Mouse (Mus musculus) CD4-positive, CD25-positive, alpha-beta regulatory T cell, adult 2 months (primary cell): ENCODE data around the gene Ccdc194.

Experiments used
- DNase-seq: peaks from one replicate; pipeline ENCODE4 v3.0.0-alpha.2; 2012; ENCODE audit warnings: low read depth, low spot score

Gene Ccdc194

DNA sequence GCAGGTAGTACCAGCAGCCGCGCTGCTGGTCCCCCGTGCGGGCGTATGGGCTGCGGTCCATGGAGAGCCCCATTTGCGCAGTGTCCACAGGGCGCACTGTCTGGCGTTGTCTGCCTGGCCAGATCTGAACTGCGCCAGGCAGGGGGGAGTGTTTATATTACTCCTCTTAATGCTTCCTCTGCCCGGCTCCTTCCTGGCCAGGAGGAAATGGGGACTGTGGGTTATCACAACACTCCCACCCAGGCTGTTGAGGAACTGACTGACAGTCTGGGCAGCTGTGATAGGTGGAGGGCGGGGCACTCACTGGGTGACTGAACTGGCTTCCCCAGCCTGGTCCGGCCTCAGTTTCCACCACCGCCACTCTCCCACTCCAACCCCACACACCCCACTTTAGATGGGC is 13.9 kb downstream of the Ccdc194 start, which contains the start of gene Plvap:
Plvap (minus strand) TSS at position 109 of the 400 bp plus-strand sequence.
- DNase-seq: no peak

DNA sequence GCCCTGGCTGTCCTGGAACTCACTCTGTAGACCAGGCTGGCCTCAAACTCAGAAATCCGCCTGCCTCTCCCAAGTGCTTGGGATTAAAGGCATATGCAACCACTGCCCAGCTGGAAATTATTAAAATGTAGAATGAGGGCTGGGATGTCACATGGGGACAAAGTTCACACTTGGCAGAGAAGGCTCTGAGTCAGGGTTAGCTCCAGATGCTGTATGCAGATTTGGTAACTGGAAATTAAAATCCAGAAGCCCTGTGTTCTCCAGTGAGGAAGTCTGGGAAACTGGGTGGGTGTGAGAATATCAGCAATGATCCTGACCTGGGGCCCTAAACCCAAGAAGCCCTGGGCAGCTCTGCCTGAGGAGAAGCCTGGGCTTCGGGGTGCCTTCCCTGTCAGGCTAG is 16.2 kb downstream of the Ccdc194 start:
- DNase-seq: no peak

DNA sequence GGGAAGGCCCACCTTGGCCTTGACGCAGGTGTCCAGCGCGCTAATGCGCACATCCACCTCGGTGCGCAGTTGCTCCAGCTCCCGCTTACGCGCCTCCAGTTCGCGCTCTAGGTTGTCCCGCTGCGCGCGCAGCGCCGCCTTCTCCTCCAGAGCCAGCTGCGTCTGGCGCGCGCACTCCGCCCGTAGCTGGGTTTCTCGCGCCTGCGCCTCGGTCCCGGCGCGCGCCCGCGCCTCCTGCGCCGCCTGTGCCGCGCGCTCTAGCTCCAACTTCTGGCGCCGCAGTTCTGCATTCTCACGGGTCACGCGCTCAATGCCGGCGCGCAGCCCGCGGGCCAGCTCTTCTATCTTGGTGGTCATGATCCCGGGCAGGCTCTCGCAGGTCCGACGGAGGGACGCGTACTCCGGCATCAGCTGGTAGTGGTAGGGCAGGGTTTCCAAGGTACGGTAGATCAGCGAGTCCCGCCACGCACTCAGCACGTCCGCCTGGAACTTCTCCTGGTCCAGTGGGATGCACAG is 17.9 kb downstream of the Ccdc194 start:
- DNase-seq: no peak

DNA sequence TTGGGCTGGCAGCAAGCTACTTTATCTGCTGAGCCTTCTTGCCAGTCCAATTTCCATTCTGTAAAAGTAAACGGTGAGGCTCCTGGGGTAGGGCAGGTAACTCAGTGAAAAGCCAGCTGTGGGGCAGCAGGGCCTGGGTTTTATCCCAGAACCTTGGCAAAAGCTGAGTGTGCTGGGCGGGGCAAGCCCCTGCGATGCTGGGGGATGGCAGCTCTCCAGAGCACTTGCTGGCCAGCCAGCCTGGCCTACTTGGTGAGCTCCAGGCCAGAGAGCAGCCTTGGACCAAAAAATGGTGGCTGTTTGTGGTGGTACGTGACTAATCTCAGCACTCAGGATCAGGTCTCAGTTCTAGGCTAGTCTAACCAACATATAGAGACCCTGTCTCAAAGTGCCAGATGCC is 19.5 kb downstream of the Ccdc194 start:
- no peak for DNase-seq

DNA sequence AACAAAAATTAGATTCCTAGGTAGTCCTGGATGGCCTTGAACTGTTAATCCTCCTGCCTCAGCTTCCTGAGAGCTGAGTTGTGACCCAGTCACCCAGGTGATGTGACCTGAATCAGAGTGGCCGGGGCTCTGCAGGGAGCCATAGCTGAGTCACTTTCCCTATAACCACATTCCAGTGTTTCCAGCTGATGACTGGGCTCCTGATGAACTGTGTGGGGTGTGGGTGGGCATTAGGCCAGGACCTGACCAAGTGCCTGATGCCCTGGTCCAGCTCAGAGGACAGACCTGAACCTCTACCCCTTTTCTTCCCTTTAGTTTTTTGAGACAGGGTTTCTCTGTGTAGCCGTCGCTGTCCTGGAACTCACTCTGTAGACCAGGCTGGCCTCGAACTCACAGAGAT is 20.2 kb downstream of the Ccdc194 start:
- DNase-seq: no peak

DNA sequence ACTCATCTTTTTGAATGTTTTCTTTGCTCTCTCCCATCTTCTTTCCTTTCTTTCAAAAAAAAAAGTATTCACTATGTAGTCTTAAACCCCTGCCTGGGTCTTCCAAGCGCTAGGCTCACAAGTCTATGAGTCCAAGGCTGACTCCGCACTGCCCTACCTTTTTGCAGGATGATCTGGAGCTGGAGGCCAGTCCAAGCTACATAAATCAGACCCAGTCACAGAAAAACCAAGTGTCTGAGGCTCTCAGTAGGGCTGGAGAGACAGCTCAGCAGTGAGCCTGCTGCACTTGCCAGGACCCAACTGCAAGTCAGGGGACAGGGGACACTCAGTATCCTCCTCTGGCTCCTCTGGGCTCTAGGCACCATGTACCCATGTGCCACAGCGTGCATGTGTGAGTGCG is 21.2 kb downstream of the Ccdc194 start:
- DNase-seq: no peak

DNA sequence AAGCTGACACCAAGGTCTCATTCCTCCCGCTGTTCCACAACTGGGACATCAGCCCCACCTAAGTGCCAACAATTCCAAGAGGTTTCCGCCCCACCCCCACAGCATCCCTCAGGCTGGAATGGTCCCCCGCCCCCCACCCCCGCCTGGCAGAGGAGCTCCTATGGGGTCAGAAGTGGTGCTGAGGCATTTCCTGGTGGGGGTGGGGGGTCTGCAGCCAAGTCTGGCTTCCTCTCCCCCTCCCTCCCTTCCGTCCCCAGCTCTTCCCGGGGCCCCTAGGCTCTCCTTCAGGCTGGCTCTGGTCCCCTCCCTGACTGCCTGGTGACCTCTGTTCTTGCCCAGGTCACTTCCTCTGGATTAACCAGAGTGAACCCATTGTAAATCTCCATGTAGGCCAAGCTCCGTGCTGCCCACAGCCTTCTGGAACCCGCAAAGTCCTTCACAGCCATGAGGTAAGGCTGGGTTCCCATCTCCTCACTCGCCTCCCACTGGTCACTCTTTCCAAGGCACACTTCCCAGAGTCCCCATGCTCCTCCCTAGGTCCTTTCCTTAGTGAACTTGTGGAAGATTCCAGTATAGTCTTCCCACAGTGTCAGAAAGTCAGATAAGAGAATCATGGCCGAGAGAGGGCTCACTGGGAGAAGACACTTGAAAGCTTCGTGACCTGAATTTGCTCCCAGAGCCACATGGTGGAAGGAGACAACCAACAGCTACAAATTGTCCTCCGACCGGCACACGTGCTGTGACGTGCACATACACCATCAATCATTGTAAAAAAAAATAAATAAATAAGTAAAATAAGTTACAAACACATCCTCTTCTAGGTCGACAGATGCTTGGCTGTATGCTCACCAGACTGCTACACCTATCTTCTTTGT is 26.5 kb downstream of the Ccdc194 start:
- no peak for DNase-seq

DNA sequence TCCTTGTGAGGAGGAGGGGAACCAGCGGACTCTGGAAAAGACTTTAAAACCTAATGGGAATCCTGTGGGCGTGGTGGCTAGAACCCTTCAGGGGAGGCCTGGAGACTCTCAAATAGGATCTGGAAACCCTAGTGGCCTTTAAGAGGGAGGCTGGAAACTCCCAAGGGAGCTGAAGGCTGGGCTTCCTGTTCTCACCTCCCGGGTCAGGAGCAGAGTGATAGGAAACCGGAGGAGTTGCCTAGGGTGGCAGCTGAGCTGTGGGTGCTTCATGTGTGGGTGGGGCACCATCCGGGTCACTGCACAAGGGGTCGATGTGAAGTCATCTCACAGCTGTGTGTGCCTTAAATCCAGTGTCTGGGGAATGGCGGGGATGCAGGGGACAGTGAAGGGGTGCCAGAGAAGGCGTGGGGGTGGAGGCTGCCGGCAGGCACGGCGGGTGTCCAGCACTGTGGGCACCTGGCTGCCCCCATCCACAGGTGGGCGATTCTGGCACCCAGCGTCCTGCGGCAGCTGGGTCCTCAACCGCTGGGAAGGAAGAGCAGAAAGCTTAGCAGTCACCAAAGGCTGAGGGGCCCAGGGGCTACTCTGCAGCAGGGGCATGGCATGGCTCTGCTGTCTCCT is 27.5 kb downstream of the Ccdc194 start:
- DNase-seq: no peak

DNA sequence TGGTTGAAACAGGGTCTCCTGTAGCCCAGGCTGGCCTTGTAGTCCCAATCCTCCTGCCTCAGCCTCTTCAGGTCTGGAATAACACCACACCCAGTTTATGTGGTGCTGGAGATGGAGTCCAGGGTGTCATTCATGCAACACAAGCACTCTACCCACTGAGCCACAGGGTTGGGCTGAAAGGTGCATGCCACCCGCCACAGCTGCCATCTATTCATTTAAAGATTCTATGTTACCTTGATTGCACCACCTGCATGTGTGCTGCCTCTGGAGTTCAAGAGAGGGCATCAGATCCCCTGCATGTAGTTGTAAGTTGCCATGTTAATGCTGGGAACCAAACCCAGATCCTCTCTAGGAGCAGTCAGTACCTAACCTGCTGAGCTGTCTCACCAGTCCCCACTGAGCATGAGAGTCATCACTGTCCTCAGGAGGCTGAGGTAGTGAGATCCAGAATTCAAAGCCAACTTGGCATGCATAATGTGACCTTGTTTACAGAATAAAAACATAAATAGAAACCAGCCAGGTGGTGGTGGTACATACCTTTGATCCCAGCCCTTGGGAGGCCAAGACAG is 28.4 kb downstream of the Ccdc194 start:
- no peak for DNase-seq

DNA sequence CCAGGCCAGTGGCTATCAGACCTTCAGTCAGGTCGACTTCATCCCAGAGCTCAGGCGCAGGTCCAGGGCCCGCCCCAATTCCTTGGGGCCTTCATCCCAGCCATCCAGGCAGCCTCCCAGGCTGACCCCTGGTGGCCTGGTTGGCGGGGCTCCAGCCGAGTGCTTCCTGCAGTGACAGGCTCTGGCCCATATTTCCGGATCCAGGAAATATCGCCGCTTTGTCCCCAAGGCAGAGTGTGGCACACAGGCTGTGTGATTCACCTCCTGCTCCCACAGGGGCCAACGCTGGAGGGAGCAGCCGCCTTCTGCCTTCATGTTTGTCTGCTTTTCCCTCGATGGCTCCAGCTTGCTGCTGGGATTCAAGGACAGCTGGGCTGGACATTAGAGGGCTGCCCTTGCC is 29.0 kb downstream of the Ccdc194 start:
- no peak for DNase-seq

DNA sequence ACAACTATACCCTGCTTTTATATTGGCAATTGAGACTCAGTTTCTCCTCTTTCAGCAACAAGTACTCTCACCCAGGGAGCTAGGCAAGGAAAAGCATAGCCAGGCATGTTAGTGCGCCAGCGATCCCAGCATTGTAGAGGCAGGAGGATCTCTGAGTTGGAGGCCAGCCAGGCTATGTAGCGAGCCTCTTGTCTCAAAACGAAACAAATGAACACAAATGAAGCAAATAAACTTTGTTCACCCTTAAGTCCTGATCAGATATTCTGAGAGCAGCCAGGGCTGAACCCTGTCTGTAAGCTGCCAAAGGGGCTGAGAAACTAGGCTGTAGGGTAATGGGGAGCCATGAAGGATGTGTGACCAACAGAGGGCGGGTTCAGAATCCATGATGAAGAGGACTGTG is 29.7 kb downstream of the Ccdc194 start:
- no peak for DNase-seq

DNA sequence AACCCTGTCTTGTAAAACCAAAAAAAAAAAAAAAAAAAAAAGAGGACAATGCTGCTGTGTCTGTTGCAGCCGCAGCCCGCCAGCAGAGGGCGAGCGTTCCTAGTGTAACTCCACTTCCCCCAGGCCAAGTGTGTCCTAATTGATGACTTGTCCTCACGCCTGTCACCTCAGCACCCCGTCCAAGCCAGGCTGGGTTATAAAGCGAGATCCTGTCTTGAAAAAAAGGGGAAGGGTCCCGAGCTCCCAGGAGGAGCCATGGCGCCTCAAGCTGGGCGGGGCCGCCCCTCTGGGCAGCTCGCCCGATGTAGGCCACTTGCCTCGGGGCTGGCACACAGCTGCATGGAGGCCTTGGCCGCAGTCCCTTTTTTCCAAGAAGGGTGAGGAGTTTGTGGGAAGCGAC is 30.5 kb downstream of the Ccdc194 start:
- DNase-seq: peak; percentile 91

DNA sequence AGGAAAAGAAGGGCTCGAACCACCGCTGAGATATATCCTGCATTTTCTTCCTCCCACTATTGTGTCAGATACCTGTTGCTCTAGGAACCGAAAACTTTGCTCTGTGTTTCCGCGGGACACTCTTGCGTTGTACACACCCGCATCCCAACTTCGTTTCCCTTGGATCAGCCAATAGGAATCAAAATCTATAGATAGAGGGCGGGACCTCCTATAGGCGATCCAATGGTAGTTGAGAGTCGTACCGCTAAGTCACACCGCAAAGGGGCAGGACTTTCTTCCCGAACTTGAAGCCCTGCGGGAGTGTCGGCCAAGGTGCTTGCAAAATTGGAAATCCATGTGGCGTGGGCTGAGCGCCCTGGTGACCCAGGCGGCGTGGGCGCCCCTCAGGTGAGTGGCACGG is 37.1 kb downstream of the Ccdc194 start:
- peak; percentile 95 for DNase-seq

DNA sequence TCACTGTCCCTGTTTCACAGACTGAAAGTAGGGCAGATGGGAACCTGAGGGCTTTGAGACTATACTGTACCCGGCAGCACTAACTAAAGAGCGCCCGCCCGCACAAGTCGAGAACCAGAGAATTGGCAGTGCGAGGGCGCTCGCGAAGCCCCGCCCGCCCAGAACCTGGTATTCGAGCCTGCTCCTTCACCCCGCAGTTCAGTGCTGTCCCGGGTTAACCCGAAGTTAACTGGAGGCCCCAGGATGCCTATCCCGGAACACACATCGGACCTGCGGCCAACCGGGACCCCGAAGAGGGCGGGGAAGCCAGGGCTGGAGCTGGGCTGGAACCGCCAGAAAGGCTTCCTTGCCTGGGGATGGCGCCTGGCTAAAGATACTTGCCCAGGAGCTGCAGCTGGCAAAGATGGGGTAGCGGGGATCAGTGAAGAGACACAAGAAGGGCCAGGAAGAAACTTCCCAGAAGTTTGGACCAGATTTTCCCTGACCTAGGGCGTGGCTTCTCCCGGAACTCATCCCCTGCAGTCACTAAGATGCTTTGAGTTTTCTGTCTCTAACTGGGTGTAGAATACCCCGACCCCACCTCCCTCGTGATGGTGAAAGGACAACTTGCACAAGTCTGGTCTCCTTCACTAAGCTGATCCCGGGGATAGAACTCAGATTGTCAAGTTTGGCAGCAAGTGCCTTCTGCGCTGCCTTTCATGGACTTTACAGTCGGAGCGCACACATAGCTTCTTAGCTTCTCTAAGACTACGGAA is 37.6 kb downstream of the Ccdc194 start, which contains the start of gene Gtpbp3:
Gtpbp3 (plus strand) TSS at position 413 of the 755 bp plus-strand sequence.
- DNase-seq: peak; percentile 82

DNA sequence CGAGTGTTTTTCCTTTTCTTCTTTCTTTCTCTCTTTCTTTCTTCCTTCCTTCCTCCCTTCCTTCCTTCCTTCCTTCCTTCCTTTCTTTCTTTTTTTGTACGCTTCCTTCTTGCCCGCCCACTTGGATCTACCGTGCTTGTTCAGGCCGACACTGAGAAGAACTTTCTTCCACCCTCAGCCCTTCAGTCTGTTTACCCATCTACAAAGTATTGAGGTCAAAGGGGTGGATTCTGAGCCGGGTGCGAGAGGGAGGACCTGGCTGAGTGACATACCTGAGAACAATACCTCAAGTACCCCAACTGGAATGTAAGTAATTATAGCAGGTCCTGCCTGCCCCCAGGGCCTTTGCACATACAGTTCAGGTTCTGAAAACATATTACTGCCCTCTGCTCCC is 39.4 kb downstream of the Ccdc194 start:
- DNase-seq: no peak

DNA sequence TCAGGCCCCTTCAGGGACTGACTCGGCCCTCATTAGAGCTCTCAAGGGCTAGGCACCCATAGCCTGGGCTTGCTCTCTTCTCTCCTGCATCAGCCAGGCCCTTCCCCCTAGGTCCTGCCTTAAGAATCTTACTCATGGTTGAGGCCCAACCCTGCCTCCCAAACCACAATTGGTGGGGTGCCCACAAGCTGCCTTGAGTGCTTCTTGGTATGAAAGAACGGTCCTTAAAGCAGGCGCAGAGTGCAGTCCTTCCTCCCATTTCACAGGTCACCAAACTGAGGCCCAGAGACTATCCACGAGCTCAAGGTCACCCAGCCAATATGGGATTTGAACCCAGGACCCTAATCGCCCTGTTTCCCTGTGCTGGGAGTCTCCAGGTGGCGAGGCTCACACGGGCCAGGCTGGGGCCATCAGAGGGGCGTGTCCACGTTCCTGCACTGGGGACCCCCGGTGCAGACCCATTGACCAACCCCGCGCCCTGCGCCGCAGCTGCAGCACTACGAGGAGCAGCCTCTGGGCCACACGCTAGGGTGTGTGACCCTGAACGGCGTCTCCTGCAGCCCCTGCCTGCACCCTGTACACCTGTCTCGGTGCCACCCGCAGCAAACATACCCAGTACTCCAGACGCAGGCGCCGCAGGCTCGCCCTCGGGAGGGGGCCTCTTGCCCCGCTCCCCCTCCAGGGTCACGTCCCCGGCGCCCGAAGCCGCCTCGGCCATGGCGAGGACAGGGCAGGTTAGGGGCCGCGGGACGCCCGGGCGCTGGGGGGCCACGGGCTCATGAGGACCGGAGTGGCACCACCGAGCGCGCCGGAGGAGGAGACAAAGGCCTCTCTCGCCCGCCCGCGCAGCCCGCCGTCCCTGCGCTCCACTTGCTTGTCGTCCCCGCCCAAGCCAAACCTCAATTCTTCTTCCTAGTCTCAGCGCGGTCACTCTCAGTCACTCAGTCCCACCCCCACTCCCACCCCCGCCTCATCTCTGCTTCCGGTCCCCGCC is 40.1 kb downstream of the Ccdc194 start, which contains the start of gene Ano8:
Ano8 (minus strand) TSS at position 822 of the 994 bp plus-strand sequence.
- peak; percentile 89 for DNase-seq

DNA sequence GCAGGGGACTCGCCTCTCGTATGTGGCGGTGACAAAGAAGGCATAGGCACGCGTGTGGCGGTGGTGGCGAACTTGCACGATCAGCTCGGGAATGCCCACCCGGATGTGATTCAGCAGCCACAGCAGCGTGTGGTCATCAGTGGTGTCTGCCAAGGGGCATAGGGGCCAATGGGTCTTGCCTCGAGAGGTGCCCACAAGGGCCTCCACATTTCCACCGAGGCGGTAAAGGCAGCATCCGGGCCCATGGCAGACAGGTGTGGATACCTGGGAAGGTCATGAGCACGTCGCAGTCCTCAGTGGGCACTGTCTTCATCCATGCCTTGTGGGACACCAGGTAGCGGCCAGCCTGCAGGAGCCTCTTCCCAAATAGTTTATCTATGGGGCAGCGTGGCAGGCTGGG is 40.8 kb downstream of the Ccdc194 start:
- DNase-seq: no peak

DNA sequence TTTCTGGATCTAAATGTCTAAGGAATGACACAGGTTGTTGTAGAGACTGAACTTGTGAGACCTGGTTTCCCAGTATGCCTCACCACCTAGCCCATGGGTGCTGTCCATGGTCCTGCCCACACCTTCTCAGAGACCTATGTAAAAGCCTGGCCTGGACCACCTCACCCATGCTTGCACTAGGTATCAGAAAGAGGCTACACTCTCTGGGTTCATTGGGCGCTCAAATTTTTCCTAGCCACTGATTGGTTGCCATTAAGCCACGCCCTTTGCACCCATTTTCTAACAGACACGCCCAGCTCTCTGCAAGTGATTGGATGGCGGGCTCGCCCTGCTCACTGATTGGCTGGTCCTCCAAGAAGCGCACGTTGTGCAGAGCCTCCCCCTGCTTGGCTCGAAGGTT is 41.6 kb downstream of the Ccdc194 start:
- peak; percentile 78 for DNase-seq

DNA sequence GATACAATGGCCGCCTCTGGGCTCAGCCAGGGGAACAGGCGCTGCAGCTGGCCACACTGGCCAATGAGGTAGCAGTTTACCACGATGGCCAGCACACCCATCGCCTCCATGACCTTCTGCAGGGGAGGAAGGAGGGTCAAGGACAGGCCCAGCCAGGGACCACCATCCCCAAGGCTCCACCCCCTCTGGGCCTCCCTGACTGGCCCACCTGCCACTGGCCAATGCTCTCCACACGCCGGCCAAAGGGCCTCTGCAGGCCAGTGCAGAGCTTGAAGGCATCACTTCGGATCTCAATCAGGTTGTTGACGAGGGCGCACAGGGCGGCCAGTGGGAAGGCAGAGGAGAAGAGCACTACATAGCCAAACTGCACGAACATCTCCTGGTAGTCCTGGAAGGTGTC is 46.6 kb downstream of the Ccdc194 start:
- no peak for DNase-seq

DNA sequence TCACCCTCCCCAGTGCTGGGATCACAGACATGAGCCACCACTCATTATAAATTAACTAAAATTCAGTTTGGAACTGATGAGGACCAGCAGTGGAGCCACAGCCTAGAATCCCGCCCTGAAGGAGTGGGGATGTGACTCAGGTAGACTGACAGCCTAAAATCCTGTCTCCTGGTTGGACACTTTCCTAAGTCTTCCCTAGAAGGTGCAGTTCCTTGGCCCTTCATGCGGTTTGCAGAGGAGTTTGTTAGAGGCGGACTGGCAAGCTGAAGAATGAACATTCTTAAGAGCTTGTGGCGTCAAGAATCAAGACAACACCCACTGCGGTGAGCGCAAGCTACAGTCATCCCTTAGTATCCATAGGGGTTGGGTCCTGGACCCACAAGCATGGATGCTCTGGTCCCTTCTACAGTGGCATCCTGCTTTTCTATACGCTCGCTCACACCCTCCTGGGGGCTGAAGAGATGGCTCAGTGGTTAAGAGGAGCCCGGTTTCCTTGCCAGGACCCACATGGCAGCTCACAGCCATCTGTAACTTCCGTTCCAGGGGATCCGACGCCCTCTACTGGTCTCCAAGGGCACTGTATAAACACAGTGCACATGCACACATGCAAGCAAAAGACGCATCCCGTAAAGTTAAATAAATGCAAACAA is 48.2 kb downstream of the Ccdc194 start:
- DNase-seq: peak; percentile 62
